Mouse (Mus musculus) lung, adult 2 months (tissue): ENCODE measurements at regions not wholly inside any gene's neighbourhood (a gene's known extent, or its start where the extent isn't known, plus 50 kb on each side); places are given as distances from the start of the nearest gene placed in this dataset.

Experiments
- CTCF ChIP-seq: fragments of 200-500 bp; IDR thresholded peaks from 2 replicates; pipeline ENCODE4 v1.5.1; 2011; ENCODE audit warnings: mild to moderate bottlenecking, low read length, control low read depth; ENCODE audit not compliant: insufficient read depth
- POLR2A ChIP-seq: fragments of 200-500 bp; IDR thresholded peaks from 2 replicates; pipeline ENCODE4 v1.6.1; 2011; ENCODE audit warnings: low read depth, mild to moderate bottlenecking, control low read depth, low read length, borderline replicate concordance; ENCODE audit errors: extremely low read depth

GRCm38 (mm10) chr1:40931374-40931773, 126.0 kb downstream of the Tmem182 start:
- no peak for TF ChIP-seq POLR2A
- TF ChIP-seq CTCF, result no peak
